Mouse (Mus musculus): ENCODE measurements at regions not wholly inside any gene's neighbourhood (a gene's known extent, or its start where the extent isn't known, plus 50 kb on each side); places are given as distances from the start of the nearest gene placed in this dataset.

- ATAC-seq (ENCODE audit: insufficient number of reproducible peaks, insufficient read depth, low FRiP score, low read depth) = no peak
- Histone ChIP-seq H3K4me1 (ENCODE audit: control insufficient read depth in 2 of 2, insufficient read depth in 2 of 2, low read length in 2 of 2) (no peaks in the 10 kb centered on the region), H3K9me3 (ENCODE audit: control insufficient read depth, low read length) (no peaks in the 10 kb centered on the region), H3K9ac (ENCODE audit: low read length) (no peak overlapping the region), H3K4me2 (ENCODE audit: low read length) (no peak overlapping the region), H3K27me3 (ENCODE audit: control insufficient read depth, insufficient read depth, low read length) (no peaks in the 10 kb centered on the region), H3K4me3 (ENCODE audit: control insufficient read depth in 1 of 2, insufficient read depth in 1 of 2, low read depth in 1 of 2, low read length in 2 of 2) (no peak overlapping the region), H3K27ac (replicated peaks in 1 of 2; ENCODE audit: control insufficient read depth in 1 of 2, insufficient read depth in 1 of 2, low read depth in 2 of 2, low read length in 2 of 2) (no peak overlapping the region), H3K36me3 (ENCODE audit: control insufficient read depth, insufficient read depth, low read length) (no peaks in the 10 kb centered on the region)
- WGBS = 79% methylated on average over 1 of the region's 1 CpGs
Observed at GRCm38 (mm10) chr6:111702864-111703263, 570.7 kb upstream of the Lmcd1 start.

GRCm38 (mm10) chr6:111708277-111708676, 565.3 kb upstream of the Lmcd1 start:
- 57% methylated on average over 1 of the region's 1 CpGs for WGBS
- no peak overlapping the region for H3K27ac ChIP-seq (replicated peaks in 1 of 2; ENCODE audit: control insufficient read depth in 1 of 2, insufficient read depth in 1 of 2, low read depth in 2 of 2, low read length in 2 of 2)
- H3K4me1 ChIP-seq (ENCODE audit: control insufficient read depth in 2 of 2, insufficient read depth in 2 of 2, low read length in 2 of 2) = no peaks in the 10 kb centered on the region
- H3K4me2 ChIP-seq (ENCODE audit: low read length) = no peak overlapping the region
- no peak overlapping the region for H3K9ac ChIP-seq (ENCODE audit: low read length)
- no peaks in the 10 kb centered on the region for H3K36me3 ChIP-seq (ENCODE audit: control insufficient read depth, insufficient read depth, low read length)
- ATAC-seq (ENCODE audit: insufficient number of reproducible peaks, insufficient read depth, low FRiP score, low read depth) = no peak
- no peaks in the 10 kb centered on the region for H3K9me3 ChIP-seq (ENCODE audit: control insufficient read depth, low read length)
- no peaks in the 10 kb centered on the region for H3K27me3 ChIP-seq (ENCODE audit: control insufficient read depth, insufficient read depth, low read length)
- H3K4me3 ChIP-seq (ENCODE audit: control insufficient read depth in 1 of 2, insufficient read depth in 1 of 2, low read depth in 1 of 2, low read length in 2 of 2) = no peak overlapping the region

DNA sequence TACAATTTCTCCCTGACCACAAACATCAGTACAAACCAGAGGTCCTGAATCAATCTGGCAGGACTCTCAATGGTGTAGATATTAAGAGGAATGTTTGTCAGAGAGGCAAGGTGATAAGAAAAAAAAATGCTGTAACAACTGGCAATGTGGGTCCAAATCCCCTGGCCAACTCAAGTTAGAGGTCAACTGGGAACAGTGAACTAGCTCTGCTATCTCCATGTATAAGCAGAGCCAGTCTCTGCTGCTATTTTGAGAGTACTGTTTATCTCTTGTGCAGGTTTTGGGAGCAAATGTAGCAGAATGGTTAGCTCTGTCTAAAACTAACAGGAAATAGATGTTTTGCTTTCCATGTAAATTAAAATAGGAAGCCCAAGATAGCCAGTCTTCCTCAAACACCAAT, 547.6 kb upstream of the Lmcd1 start:
- 0 out of 2 replicates have a peak, but pooled peaks have one; percentile 47 for ATAC-seq (ENCODE audit: insufficient number of reproducible peaks, insufficient read depth, low FRiP score, low read depth)
- no peak overlapping the region for H3K27ac ChIP-seq (replicated peaks in 1 of 2; ENCODE audit: control insufficient read depth in 1 of 2, insufficient read depth in 1 of 2, low read depth in 2 of 2, low read length in 2 of 2)
- H3K4me2 ChIP-seq (ENCODE audit: low read length) = no peak overlapping the region
- H3K9ac ChIP-seq (ENCODE audit: low read length) = no peak overlapping the region
- H3K4me1 ChIP-seq (ENCODE audit: control insufficient read depth in 2 of 2, insufficient read depth in 2 of 2, low read length in 2 of 2) = peaks cover 0 to 9% of the 10 kb centered on the region in 2 experiments; a peak in 2 of 4 replicates
- H3K4me3 ChIP-seq (ENCODE audit: control insufficient read depth in 1 of 2, insufficient read depth in 1 of 2, low read depth in 1 of 2, low read length in 2 of 2) = no peak overlapping the region
- H3K9me3 ChIP-seq (ENCODE audit: control insufficient read depth, low read length) = no peaks in the 10 kb centered on the region
- H3K27me3 ChIP-seq (ENCODE audit: control insufficient read depth, insufficient read depth, low read length) = no peaks in the 10 kb centered on the region
- no peaks in the 10 kb centered on the region for H3K36me3 ChIP-seq (ENCODE audit: control insufficient read depth, insufficient read depth, low read length)

DNA sequence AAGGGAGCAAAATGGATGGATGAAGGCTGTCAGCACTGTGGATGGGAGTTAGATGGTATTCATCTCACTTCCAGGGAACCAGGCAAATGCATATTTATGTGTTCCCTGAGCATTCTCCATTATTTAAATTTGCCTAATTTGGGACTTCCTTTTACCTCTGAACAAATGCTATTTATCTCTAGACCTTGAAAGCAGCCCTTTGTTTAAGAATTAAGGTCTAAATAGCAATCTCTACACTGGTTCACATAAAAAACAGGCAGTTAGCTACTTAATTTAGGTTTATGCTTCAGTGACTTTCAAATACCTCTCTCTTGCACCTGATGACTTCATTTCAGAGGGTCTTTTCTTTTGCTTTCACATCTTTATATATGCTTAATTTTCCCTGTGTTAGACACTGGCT, 543.2 kb upstream of the Lmcd1 start:
- Histone ChIP-seq H3K4me2 (ENCODE audit: low read length) (no peak overlapping the region), H3K4me3 (ENCODE audit: control insufficient read depth in 1 of 2, insufficient read depth in 1 of 2, low read depth in 1 of 2, low read length in 2 of 2) (no peak overlapping the region), H3K36me3 (ENCODE audit: control insufficient read depth, insufficient read depth, low read length) (no peaks in the 10 kb centered on the region), H3K4me1 (ENCODE audit: control insufficient read depth in 2 of 2, insufficient read depth in 2 of 2, low read length in 2 of 2) (peaks cover 0 to 9% of the 10 kb centered on the region in 2 experiments; a peak in 1 of 4 replicates), H3K27me3 (ENCODE audit: control insufficient read depth, insufficient read depth, low read length) (no peaks in the 10 kb centered on the region), H3K9ac (ENCODE audit: low read length) (no peak overlapping the region), H3K9me3 (ENCODE audit: control insufficient read depth, low read length) (no peaks in the 10 kb centered on the region), H3K27ac (replicated peaks in 1 of 2; ENCODE audit: control insufficient read depth in 1 of 2, insufficient read depth in 1 of 2, low read depth in 2 of 2, low read length in 2 of 2) (no peak overlapping the region)
- no peak for ATAC-seq (ENCODE audit: insufficient number of reproducible peaks, insufficient read depth, low FRiP score, low read depth)

- Histone ChIP-seq H3K27ac (replicated peaks in 1 of 2; ENCODE audit: control insufficient read depth in 1 of 2, insufficient read depth in 1 of 2, low read depth in 2 of 2, low read length in 2 of 2) (no peak overlapping the region), H3K4me3 (ENCODE audit: control insufficient read depth in 1 of 2, insufficient read depth in 1 of 2, low read depth in 1 of 2, low read length in 2 of 2) (no peak overlapping the region), H3K4me2 (ENCODE audit: low read length) (no peak overlapping the region), H3K4me1 (ENCODE audit: control insufficient read depth in 2 of 2, insufficient read depth in 2 of 2, low read length in 2 of 2) (no peaks in the 10 kb centered on the region), H3K9ac (ENCODE audit: low read length) (no peak overlapping the region), H3K9me3 (ENCODE audit: control insufficient read depth, low read length) (no peaks in the 10 kb centered on the region), H3K27me3 (ENCODE audit: control insufficient read depth, insufficient read depth, low read length) (no peaks in the 10 kb centered on the region), H3K36me3 (ENCODE audit: control insufficient read depth, insufficient read depth, low read length) (no peaks in the 10 kb centered on the region)
- 82% methylated on average over 3 of the region's 3 CpGs for whole genome bisulfite sequencing
- no peak for ATAC-seq (ENCODE audit: insufficient number of reproducible peaks, insufficient read depth, low FRiP score, low read depth)
Observed at GRCm38 (mm10) chr6:111733926-111734325, 539.6 kb upstream of the Lmcd1 start.

DNA sequence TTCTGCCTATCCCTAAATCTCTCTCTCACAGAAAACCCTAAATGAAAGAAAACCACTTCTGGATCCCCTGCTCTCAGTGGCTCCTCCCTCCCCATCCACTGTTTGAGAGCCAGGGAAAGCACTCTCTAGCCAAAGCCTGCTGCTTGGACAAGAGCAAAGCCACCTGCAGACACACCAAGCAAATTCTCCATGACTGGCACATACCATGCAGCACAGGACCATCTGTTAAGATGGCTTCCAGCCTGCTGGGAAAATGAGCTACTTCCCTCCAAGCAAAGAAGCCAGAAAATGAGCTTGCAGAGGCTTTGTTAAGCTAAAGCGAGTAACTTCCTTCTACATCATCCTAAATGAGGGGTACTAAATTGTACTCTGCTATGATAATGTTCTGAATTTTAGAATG, 534.6 kb upstream of the Lmcd1 start:
- no peaks in the 10 kb centered on the region for H3K4me1 ChIP-seq (ENCODE audit: control insufficient read depth in 2 of 2, insufficient read depth in 2 of 2, low read length in 2 of 2)
- H3K4me2 ChIP-seq (ENCODE audit: low read length) = no peak overlapping the region
- H3K9me3 ChIP-seq (ENCODE audit: control insufficient read depth, low read length) = no peaks in the 10 kb centered on the region
- H3K27me3 ChIP-seq (ENCODE audit: control insufficient read depth, insufficient read depth, low read length) = no peaks in the 10 kb centered on the region
- 84% methylated on average over 1 of the region's 1 CpGs for WGBS
- no peaks in the 10 kb centered on the region for H3K36me3 ChIP-seq (ENCODE audit: control insufficient read depth, insufficient read depth, low read length)
- no peak for ATAC-seq (ENCODE audit: insufficient number of reproducible peaks, insufficient read depth, low FRiP score, low read depth)
- no peak overlapping the region for H3K9ac ChIP-seq (ENCODE audit: low read length)
- no peak overlapping the region for H3K27ac ChIP-seq (replicated peaks in 1 of 2; ENCODE audit: control insufficient read depth in 1 of 2, insufficient read depth in 1 of 2, low read depth in 2 of 2, low read length in 2 of 2)
- no peak overlapping the region for H3K4me3 ChIP-seq (ENCODE audit: control insufficient read depth in 1 of 2, insufficient read depth in 1 of 2, low read depth in 1 of 2, low read length in 2 of 2)

- 76% methylated on average over 5 of the region's 5 CpGs for WGBS
- H3K4me2 ChIP-seq (ENCODE audit: low read length) = no peak overlapping the region
- H3K9me3 ChIP-seq (ENCODE audit: control insufficient read depth, low read length) = no peaks in the 10 kb centered on the region
- H3K9ac ChIP-seq (ENCODE audit: low read length) = no peak overlapping the region
- no peak overlapping the region for H3K4me3 ChIP-seq (ENCODE audit: control insufficient read depth in 1 of 2, insufficient read depth in 1 of 2, low read depth in 1 of 2, low read length in 2 of 2)
- no peaks in the 10 kb centered on the region for H3K36me3 ChIP-seq (ENCODE audit: control insufficient read depth, insufficient read depth, low read length)
- H3K4me1 ChIP-seq (ENCODE audit: control insufficient read depth in 2 of 2, insufficient read depth in 2 of 2, low read length in 2 of 2) = no peaks in the 10 kb centered on the region
- no peak for ATAC-seq (ENCODE audit: insufficient number of reproducible peaks, insufficient read depth, low FRiP score, low read depth)
- H3K27ac ChIP-seq (replicated peaks in 1 of 2; ENCODE audit: control insufficient read depth in 1 of 2, insufficient read depth in 1 of 2, low read depth in 2 of 2, low read length in 2 of 2) = no peak overlapping the region
- no peaks in the 10 kb centered on the region for H3K27me3 ChIP-seq (ENCODE audit: control insufficient read depth, insufficient read depth, low read length)
Observed at GRCm38 (mm10) chr6:111781710-111782481, 491.7 kb upstream of the Lmcd1 start.

- Histone ChIP-seq H3K36me3 (ENCODE audit: control insufficient read depth, insufficient read depth, low read length) (no peaks in the 10 kb centered on the region), H3K4me3 (ENCODE audit: control insufficient read depth in 1 of 2, insufficient read depth in 1 of 2, low read depth in 1 of 2, low read length in 2 of 2) (no peak overlapping the region), H3K9ac (ENCODE audit: low read length) (no peak overlapping the region), H3K4me2 (ENCODE audit: low read length) (no peak overlapping the region), H3K27ac (replicated peaks in 1 of 2; ENCODE audit: control insufficient read depth in 1 of 2, insufficient read depth in 1 of 2, low read depth in 2 of 2, low read length in 2 of 2) (no peak overlapping the region), H3K4me1 (ENCODE audit: control insufficient read depth in 2 of 2, insufficient read depth in 2 of 2, low read length in 2 of 2) (no peaks in the 10 kb centered on the region), H3K27me3 (ENCODE audit: control insufficient read depth, insufficient read depth, low read length) (no peaks in the 10 kb centered on the region), H3K9me3 (ENCODE audit: control insufficient read depth, low read length) (no peaks in the 10 kb centered on the region)
- ATAC-seq (ENCODE audit: insufficient number of reproducible peaks, insufficient read depth, low FRiP score, low read depth) = no peak
Observed at GRCm38 (mm10) chr6:111808611-111809010, 464.9 kb upstream of the Lmcd1 start.
